Mouse (Mus musculus): ENCODE results near the gene Cdh15. TPM values are rescaled to one million over a fixed set of nuclear protein-coding genes. Genes with fewer than 3 reads are reported as not detected.

The Cdh15 gene
- polyA plus RNA-seq, 1 experiment, result 0.37 TPM

DNA sequence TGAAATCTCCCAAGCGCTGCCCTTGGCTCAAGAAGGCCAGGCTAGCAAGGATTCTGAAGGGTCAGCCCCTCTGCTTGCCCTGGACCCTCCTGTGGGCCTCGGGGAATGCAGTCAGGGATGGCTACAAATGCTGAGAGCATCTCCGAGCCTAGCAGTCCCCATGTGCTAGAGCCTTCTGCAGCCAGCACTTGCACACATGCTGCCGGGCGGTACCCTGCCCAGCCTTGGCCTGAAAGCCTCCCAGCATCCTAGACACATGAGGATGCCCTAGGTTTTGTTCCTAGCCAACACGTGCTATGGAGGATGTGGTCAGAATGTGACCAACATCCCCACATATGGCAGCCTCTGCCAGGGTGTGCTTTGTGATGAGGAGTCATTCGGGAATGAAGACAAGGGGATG lies 6.6 kb downstream of the Cdh15 start:
- 65% methylated on average over 7 of the region's 7 CpGs for WGBS
- no peak for TF ChIP-seq CTCF (IDR thresholded peaks at IDR 0.05; ENCODE audit: insufficient read depth, low read length)
- no peak for TF ChIP-seq POLR2A (IDR thresholded peaks at IDR 0.05; ENCODE audit: borderline replicate concordance, extremely low read depth, low read depth, low read length)
- DNase-seq, result no peak
- Histone ChIP-seq H3K4me3 (replicated peaks; ENCODE audit: extremely low read depth, low read depth, low read length) (no peak overlapping the region), H3K4me1 (ENCODE audit: control insufficient read depth, insufficient read depth, low read length) (no peaks in the 10 kb centered on the region)

DNA sequence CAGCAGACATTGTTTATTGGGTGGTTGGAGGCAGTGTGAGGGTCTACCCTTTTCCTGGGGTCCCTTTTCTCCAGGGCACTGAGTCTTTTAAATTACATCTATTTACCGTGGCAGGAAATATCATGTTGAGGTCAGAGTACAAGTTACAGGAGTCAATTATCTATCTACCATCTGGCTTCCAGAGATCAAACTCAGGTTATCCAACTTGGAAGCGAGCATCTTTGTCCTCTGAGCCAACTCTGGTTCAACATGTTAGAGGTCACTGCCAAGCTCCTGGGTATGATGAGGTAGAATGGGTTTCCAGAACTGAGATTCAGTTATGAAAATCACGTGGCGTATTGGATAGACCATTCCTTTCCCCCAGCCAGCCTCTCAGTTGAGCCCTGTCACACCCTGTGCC lies 7.4 kb downstream of the Cdh15 start:
- Histone ChIP-seq H3K4me3 (replicated peaks; ENCODE audit: extremely low read depth, low read depth, low read length) (no peak overlapping the region), H3K4me1 (ENCODE audit: control insufficient read depth, insufficient read depth, low read length) (no peaks in the 10 kb centered on the region)
- WGBS, result 71% methylated on average over 4 of the region's 4 CpGs
- DNase-seq, result no peak
- TF ChIP-seq CTCF (IDR thresholded peaks at IDR 0.05; ENCODE audit: insufficient read depth, low read length) (no peak), POLR2A (IDR thresholded peaks at IDR 0.05; ENCODE audit: borderline replicate concordance, extremely low read depth, low read depth, low read length) (no peak)

DNA sequence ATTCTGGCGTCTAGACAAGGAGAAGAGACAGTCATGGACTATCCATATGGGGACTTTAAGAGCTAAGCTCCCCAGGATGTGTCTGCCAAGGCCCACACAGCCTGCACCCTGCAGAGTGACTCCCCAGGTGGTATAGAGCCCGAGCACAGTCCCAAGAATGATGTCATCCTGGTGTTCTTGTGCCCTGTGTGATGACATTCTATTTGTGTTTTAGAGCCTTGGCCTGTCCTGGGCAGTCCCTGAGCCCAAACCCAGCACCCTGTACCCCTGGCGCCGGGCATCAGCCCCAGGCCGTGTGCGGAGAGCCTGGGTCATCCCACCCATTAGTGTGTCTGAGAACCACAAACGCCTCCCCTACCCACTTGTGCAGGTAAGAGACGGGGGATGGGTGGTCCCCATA lies 8.5 kb downstream of the Cdh15 start:
- no peak for TF ChIP-seq CTCF (IDR thresholded peaks at IDR 0.05; ENCODE audit: insufficient read depth, low read length)
- TF ChIP-seq POLR2A (IDR thresholded peaks at IDR 0.05; ENCODE audit: borderline replicate concordance, extremely low read depth, low read depth, low read length), result no peak
- no peak for DNase-seq
- no peak overlapping the region for H3K4me3 ChIP-seq (replicated peaks; ENCODE audit: extremely low read depth, low read depth, low read length)
- no peaks in the 10 kb centered on the region for H3K4me1 ChIP-seq (ENCODE audit: control insufficient read depth, insufficient read depth, low read length)
- 77% methylated on average over 8 of the region's 8 CpGs for WGBS

DNA sequence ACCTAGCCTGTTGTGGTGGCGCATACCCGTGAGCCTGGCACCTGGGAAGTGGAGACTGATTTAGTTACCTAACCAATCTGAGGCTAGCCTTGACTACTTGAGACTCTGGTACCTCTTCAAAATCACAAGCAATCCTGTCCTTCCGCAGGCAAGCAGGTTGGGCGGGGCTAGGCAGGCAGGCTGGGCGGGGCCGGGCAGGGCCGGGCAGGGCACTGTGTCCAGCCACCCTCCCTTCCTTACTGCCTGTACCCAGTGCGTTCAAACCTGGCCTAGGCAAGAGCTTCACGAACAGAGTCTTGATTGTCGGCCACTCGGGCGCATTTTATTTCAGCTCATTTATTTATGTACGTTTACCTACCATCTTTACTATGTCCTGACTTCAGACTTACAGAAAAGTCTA lies 12.1 kb downstream of the Cdh15 start:
- no peak for DNase-seq
- no peak for TF ChIP-seq POLR2A (IDR thresholded peaks at IDR 0.05; ENCODE audit: borderline replicate concordance, extremely low read depth, low read depth, low read length)
- TF ChIP-seq CTCF (IDR thresholded peaks at IDR 0.05; ENCODE audit: insufficient read depth, low read length), result no peak
- Histone ChIP-seq H3K4me1 (ENCODE audit: control insufficient read depth, insufficient read depth, low read length) (no peaks in the 10 kb centered on the region), H3K4me3 (replicated peaks; ENCODE audit: extremely low read depth, low read depth, low read length) (no peak overlapping the region)
- 62% methylated on average over 13 of the region's 13 CpGs for WGBS

DNA sequence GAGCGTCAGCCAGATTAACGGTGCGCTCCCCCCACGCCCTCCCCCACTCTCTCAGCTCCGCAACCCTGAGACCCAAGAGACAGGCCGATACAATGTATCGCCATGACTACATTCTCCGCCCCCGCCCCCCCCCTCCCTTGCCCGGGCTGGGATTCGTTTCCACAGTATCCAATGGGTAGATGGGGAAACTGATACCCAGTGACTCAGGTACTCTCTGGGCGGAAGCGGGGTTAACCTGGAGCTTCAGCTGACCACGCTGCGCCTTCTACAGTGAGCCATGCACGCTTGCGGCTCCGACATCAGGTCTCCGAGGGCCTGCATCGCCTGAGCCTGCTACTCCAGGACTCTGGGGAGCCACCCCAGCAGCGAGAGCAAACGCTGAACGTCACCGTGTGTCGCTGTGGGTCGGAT lies 17.0 kb downstream of the Cdh15 start:
- 57% methylated on average over 26 of the region's 26 CpGs for WGBS
- TF ChIP-seq CTCF (IDR thresholded peaks at IDR 0.05; ENCODE audit: insufficient read depth, low read length) (no peak), POLR2A (IDR thresholded peaks at IDR 0.05; ENCODE audit: borderline replicate concordance, extremely low read depth, low read depth, low read length) (no peak)

DNA sequence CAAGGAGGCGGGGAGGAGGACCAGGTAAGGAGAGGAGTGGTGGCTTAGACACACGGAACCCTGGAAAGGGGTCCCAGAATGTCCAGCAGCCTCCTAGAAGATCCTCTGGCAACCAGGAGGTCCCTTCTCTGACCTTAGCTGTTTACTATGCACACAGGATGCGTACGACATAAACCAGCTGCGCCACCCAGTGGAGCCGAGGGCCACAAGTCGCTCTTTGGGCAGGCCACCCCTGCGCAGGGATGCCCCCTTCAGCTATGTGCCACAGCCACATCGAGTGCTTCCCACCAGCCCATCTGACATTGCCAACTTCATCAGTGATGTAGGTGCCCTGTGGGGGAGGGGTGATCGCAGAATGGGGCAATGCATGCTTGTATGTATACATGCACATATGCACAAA lies 17.7 kb downstream of the Cdh15 start:
- H3K4me1 ChIP-seq (ENCODE audit: control insufficient read depth, insufficient read depth, low read length), result no peaks in the 10 kb centered on the region
- 61% methylated on average over 10 of the region's 10 CpGs for WGBS

More for the DNA sequence above, 17.0 kb downstream of the Cdh15 start:
- Histone ChIP-seq H3K4me1 (ENCODE audit: control insufficient read depth, insufficient read depth, low read length) (no peaks in the 10 kb centered on the region), H3K4me3 (replicated peaks; ENCODE audit: extremely low read depth, low read depth, low read length) (no peak overlapping the region)
- no peak for DNase-seq

DNA sequence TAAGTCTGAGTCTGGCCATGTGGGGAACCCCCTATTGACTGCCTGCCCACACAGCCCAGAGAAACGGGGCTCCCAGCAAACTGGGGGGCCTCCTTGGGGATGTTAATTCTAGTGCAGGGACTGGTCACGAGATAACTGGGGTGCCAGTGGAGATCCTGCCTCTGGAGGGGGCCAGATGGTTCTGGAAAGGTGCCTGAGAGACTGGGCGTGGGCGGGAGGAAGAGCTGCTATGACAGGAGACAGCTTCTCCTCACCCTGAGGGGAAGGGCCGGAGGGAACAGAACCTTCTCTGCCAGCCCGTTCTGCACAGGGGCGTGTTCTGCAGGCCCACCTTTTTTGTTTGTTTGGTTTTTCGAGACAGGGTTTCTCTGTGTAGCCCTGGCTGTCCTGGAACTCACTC lies 18.5 kb downstream of the Cdh15 start:
- no peak for DNase-seq
- Histone ChIP-seq H3K4me3 (replicated peaks; ENCODE audit: extremely low read depth, low read depth, low read length) (no peak overlapping the region), H3K4me1 (ENCODE audit: control insufficient read depth, insufficient read depth, low read length) (no peaks in the 10 kb centered on the region)
- TF ChIP-seq POLR2A (IDR thresholded peaks at IDR 0.05; ENCODE audit: borderline replicate concordance, extremely low read depth, low read depth, low read length) (no peak), CTCF (IDR thresholded peaks at IDR 0.05; ENCODE audit: insufficient read depth, low read length) (no peak)
- 73% methylated on average over 8 of the region's 8 CpGs for WGBS

More for the DNA sequence above, 17.7 kb downstream of the Cdh15 start:
- TF ChIP-seq POLR2A (IDR thresholded peaks at IDR 0.05; ENCODE audit: borderline replicate concordance, extremely low read depth, low read depth, low read length) (no peak), CTCF (IDR thresholded peaks at IDR 0.05; ENCODE audit: insufficient read depth, low read length) (0 out of 2 replicates have a peak, but pooled peaks have one; percentile 17)
- no peak for DNase-seq
- no peak overlapping the region for H3K4me3 ChIP-seq (replicated peaks; ENCODE audit: extremely low read depth, low read depth, low read length)

DNA sequence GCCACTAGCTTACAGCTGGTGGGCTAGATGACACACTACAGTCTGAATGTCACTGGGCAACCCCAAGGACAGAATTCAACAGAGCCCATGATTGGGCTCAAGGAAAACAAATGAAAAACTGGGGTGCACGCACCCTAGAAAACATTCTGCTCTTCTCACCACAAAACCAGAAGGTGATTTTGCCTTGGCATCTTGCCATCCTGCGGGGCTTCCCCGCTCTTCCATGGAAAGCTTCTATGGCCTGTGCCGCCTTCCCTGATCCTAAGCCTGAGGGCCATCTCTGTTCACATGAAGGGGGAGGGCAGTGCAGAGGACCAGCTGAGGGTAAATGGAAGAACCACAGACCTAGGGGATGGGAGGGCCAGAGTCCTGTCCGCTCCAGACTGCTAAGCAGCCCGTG lies 20.2 kb downstream of the Cdh15 start:
- Histone ChIP-seq H3K4me1 (ENCODE audit: control insufficient read depth, insufficient read depth, low read length) (no peaks in the 10 kb centered on the region), H3K4me3 (replicated peaks; ENCODE audit: extremely low read depth, low read depth, low read length) (no peak overlapping the region)
- TF ChIP-seq CTCF (IDR thresholded peaks at IDR 0.05; ENCODE audit: insufficient read depth, low read length), result no peak
- no peak for TF ChIP-seq POLR2A (IDR thresholded peaks at IDR 0.05; ENCODE audit: borderline replicate concordance, extremely low read depth, low read depth, low read length)
- WGBS, result 87% methylated on average over 6 of the region's 6 CpGs
- no peak for DNase-seq

DNA sequence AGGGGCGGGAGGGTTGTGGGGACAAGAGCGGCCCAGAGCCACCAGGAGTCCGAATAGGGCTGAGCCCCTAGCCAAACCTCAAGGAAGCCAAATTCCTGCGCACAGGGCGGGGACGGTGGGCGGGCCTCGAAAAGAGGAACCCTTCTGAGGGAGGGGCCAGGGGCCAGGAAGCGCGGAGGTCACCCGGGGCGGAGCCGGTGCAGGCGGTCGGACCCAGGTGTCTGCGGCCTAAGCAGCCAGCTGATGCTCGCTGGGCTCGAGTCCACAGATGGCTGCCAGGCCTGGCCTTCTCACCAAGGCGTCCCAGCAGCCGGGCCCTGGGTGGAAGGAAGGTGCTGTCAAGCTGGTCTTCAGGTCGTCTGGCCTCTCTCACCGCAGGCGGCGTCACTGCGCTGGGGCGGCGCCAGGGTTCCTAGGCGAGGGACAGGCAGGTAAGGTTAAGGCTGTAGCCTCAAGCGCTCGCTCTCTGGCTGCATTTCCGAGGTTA lies 22.7 kb downstream of the Cdh15 start:
- DNase-seq, result peak; percentile 67
- 21% methylated on average over 31 of the region's 31 CpGs for WGBS
- no peak for TF ChIP-seq POLR2A (IDR thresholded peaks at IDR 0.05; ENCODE audit: borderline replicate concordance, extremely low read depth, low read depth, low read length)
- no peak for TF ChIP-seq CTCF (IDR thresholded peaks at IDR 0.05; ENCODE audit: insufficient read depth, low read length)
- no peaks in the 10 kb centered on the region for H3K4me1 ChIP-seq (ENCODE audit: control insufficient read depth, insufficient read depth, low read length)
- peak overlapping the region; percentile 61 for H3K4me3 ChIP-seq (replicated peaks; ENCODE audit: extremely low read depth, low read depth, low read length)

DNA sequence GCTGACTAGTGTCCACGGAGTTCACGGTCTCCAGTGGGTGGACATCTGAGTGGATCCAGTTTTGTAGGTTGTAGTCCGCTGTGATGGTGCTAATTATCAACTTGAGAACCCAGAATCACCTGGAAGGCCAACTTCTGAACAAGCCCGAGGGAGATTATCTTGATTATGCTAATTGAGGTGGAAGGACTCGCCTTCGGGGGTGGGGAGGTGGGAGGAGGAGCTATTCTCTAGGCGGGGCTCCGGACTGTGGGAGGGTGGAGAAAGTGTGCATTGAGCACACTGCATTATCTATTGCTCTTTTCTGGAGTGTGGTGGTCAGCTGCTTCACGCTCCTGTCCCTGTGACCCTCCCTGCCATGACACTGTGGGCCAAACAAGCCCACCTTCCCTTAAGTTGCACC lies 23.9 kb downstream of the Cdh15 start:
- TF ChIP-seq CTCF (IDR thresholded peaks at IDR 0.05; ENCODE audit: insufficient read depth, low read length) (no peak), POLR2A (IDR thresholded peaks at IDR 0.05; ENCODE audit: borderline replicate concordance, extremely low read depth, low read depth, low read length) (no peak)
- H3K4me1 ChIP-seq (ENCODE audit: control insufficient read depth, insufficient read depth, low read length), result no peaks in the 10 kb centered on the region
- DNase-seq, result no peak
- no peak overlapping the region for H3K4me3 ChIP-seq (replicated peaks; ENCODE audit: extremely low read depth, low read depth, low read length)
- 78% methylated on average over 9 of the region's 9 CpGs for WGBS
